Mouse (Mus musculus) left cerebral cortex, postnatal 25 days (tissue): ENCODE measurements at regions not wholly inside any gene's neighbourhood (a gene's known extent, or its start where the extent isn't known, plus 50 kb on each side); places are given as distances from the start of the nearest gene placed in this dataset.
A peak's percentile ranks its signal among the peaks of the same experiment; 100 is the strongest.

ENCODE experiments used
- DNase-seq, 2 experiments: peaks; one replicate each; pipeline ENCODE4 v3.0.0; 2022; ENCODE audit warnings: low spot score in 2 of 2, mixed read lengths in 1 of 2
- intact Hi-C: fragments of 180-260 bp; cut with DNase I; formaldehyde crosslinking; loops from one replicate; pipeline ENCODE4 v1.15.1; 2025

GRCm38 (mm10) chr3:143742786-143743571 is 462.0 kb downstream of the Lmo4 start:
- intact Hi-C loops, result loop anchor here (10.0 kb wide), 1 partner anchor 462 kb away; the partner anchor contains the start of gene Lmo4
- no peak for DNase-seq

GRCm38 (mm10) chr3:143738676-143739075 is 466.3 kb downstream of the Lmo4 start:
- intact Hi-C loops, result loop anchor here (5.0 to 10.0 kb wide), 2 partner anchors 284 to 354 kb away; no protein-coding TSS in a partner anchor
- peak in 1 of 2 experiments; percentile 80 for DNase-seq

- intact Hi-C loops, result loop anchor here (5.0 to 10.0 kb wide), 2 partner anchors 284 to 353 kb away; no protein-coding TSS in a partner anchor
- DNase-seq, result no peak
Observed at GRCm38 (mm10) chr3:143737844-143738243, 467.2 kb downstream of the Lmo4 start.

- no peak for DNase-seq
- intact Hi-C loops, result loop anchor here (5.0 to 10.0 kb wide), 2 partner anchors 285 to 352 kb away; no protein-coding TSS in a partner anchor
Observed at GRCm38 (mm10) chr3:143736651-143737398, 468.2 kb downstream of the Lmo4 start.

- DNase-seq, result peak in 1 of 2 experiments; percentile 67
- intact Hi-C loops, result loop anchor here (5.0 to 10.0 kb wide), 2 partner anchors 288 to 350 kb away; no protein-coding TSS in a partner anchor
Observed at GRCm38 (mm10) chr3:143734791-143735190, 470.2 kb downstream of the Lmo4 start.

- intact Hi-C loops, result loop anchor here (10.0 kb wide), 1 partner anchor 348 kb away; no protein-coding TSS in a partner anchor
- no peak for DNase-seq
Observed at GRCm38 (mm10) chr3:143732966-143733725, 471.9 kb downstream of the Lmo4 start.

- no peak for DNase-seq
- intact Hi-C loops, result loop anchor here (10.0 kb wide), 2 partner anchors 345 to 485 kb away; no protein-coding TSS in a partner anchor
Observed at GRCm38 (mm10) chr3:143729473-143730076, 475.4 kb downstream of the Lmo4 start.

GRCm38 (mm10) chr3:143722571-143722970 is 482.4 kb downstream of the Lmo4 start:
- DNase-seq, result peak in 1 of 2 experiments; percentile 79
- intact Hi-C loops, result loop anchor here (5.0 to 10.0 kb wide), 2 partner anchors 130 to 478 kb away; no protein-coding TSS in a partner anchor

- no peak for DNase-seq
- intact Hi-C loops, result loop anchor here (5.0 to 10.0 kb wide), 2 partner anchors 130 to 477 kb away; no protein-coding TSS in a partner anchor
Observed at GRCm38 (mm10) chr3:143722082-143722481, 482.9 kb downstream of the Lmo4 start.

GRCm38 (mm10) chr3:143713183-143713582 is 491.8 kb downstream of the Lmo4 start:
- no peak for DNase-seq
- intact Hi-C loops, result loop anchor here (5.0 to 10.0 kb wide), 3 partner anchors 116 to 492 kb away; partner anchors contain the start of gene Lmo4

- intact Hi-C loops, result loop anchor here (5.0 to 10.0 kb wide), 3 partner anchors 114 to 494 kb away; partner anchors contain the start of gene Lmo4
- DNase-seq, result peak in 1 of 2 experiments; percentile 64
Observed at GRCm38 (mm10) chr3:143710805-143711469, 494.1 kb downstream of the Lmo4 start.

- intact Hi-C loops, result no loop called here
- DNase-seq, result peak in 1 of 2 experiments; percentile 49
Observed at GRCm38 (mm10) chr3:143706679-143707078, 498.3 kb downstream of the Lmo4 start.

GRCm38 (mm10) chr3:143694817-143695216 is 510.2 kb downstream of the Lmo4 start:
- intact Hi-C loops, result no loop called here

GRCm38 (mm10) chr3:143685742-143686141 is 519.3 kb downstream of the Lmo4 start:
- DNase-seq, result no peak
- intact Hi-C loops, result no loop called here

More at GRCm38 (mm10) chr3:143694817-143695216, 510.2 kb downstream of the Lmo4 start:
- no peak for DNase-seq

- peak in 1 of 2 experiments; percentile 25 for DNase-seq
- intact Hi-C loops, result no loop called here
Observed at GRCm38 (mm10) chr3:143678186-143678585, 526.8 kb downstream of the Lmo4 start.

- no peak for DNase-seq
- intact Hi-C loops, result no loop called here
Observed at GRCm38 (mm10) chr3:143674855-143675254, 530.2 kb downstream of the Lmo4 start.

- intact Hi-C loops, result no loop called here
- DNase-seq, result no peak
Observed at GRCm38 (mm10) chr3:143674446-143674845, 530.6 kb downstream of the Lmo4 start.

GRCm38 (mm10) chr3:143662041-143662685 is 542.9 kb downstream of the Lmo4 start:
- intact Hi-C loops, result no loop called here

More at GRCm38 (mm10) chr3:143662041-143662685, 542.9 kb downstream of the Lmo4 start:
- no peak for DNase-seq
